Mouse (Mus musculus) testis, adult 2 months (tissue): Measurements from ENCODE around the gene Sell. TPM values are rescaled to one million over a fixed set of nuclear protein-coding genes. Genes with fewer than 3 reads are reported as not detected.

Experiments
- H3K27ac ChIP-seq: fragments of 200-500 bp; 2 replicates; pipeline ENCODE4 v1.5.1; 2012; ENCODE audit warnings: low read depth, low read length; ENCODE audit not compliant: control insufficient read depth, insufficient read depth
- H3K27me3 ChIP-seq: fragments of 200-500 bp; 2 replicates; pipeline ENCODE4 v1.6.1; 2012; ENCODE audit warnings: mild to moderate bottlenecking, low read length, moderate library complexity; ENCODE audit not compliant: control insufficient read depth, insufficient read depth
- H3K36me3 ChIP-seq: fragments of 200-500 bp; 2 replicates; pipeline ENCODE4 v1.6.1; 2012; ENCODE audit warnings: mild to moderate bottlenecking, low read length; ENCODE audit not compliant: control insufficient read depth, insufficient read depth
- H3K4me1 ChIP-seq: fragments of 200-500 bp; 2 replicates; pipeline ENCODE4 v1.6.1; 2012; ENCODE audit warnings: low read length; ENCODE audit not compliant: control insufficient read depth, insufficient read depth
- H3K4me3 ChIP-seq: fragments of 200-500 bp; 2 replicates; pipeline ENCODE4 v1.5.1; 2012; ENCODE audit warnings: low read depth, mild to moderate bottlenecking, low read length, moderate library complexity, mixed read lengths; ENCODE audit not compliant: control insufficient read depth
- CTCF ChIP-seq: fragments of 200-500 bp; IDR thresholded peaks from 2 replicates; pipeline ENCODE4 v1.5.1; 2012; ENCODE audit warnings: low read depth, mild to moderate bottlenecking, inconsistent platforms, low read length, moderate library complexity; ENCODE audit not compliant: control insufficient read depth, insufficient read depth, insufficient replicate concordance
- POLR2A ChIP-seq: fragments of 200-500 bp; IDR thresholded peaks from 2 replicates; pipeline ENCODE4 v1.6.1; 2012; ENCODE audit warnings: low read depth, mild to moderate bottlenecking, inconsistent platforms, low read length, moderate library complexity; ENCODE audit not compliant: control insufficient read depth
- polyA plus RNA-seq: library from polyadenylated mRNA; depleted of rRNA; stranded (reverse); fragments of >200 nt; gene quantifications from 2 replicates; pipeline ENCODE4 v1.2.3, GENCODE M21; 2012

Sell gene
- polyA plus RNA-seq, 1 experiment: 2.2 TPM

- no peaks in the 10 kb centered on the region for H3K27me3 ChIP-seq
Observed at GRCm38 (mm10) chr1:164040385-164041135, 21.2 kb upstream of the Sell start.

GRCm38 (mm10) chr1:164043549-164043948 is 18.2 kb upstream of the Sell start:
- Histone ChIP-seq H3K4me3 (no peak overlapping the region), H3K4me1 (no peaks in the 10 kb centered on the region), H3K36me3 (no peaks in the 10 kb centered on the region), H3K27me3 (no peaks in the 10 kb centered on the region), H3K27ac (no peak overlapping the region)
- TF ChIP-seq CTCF (no peak), POLR2A (no peak)

More at GRCm38 (mm10) chr1:164040385-164041135, 21.2 kb upstream of the Sell start:
- no peak for TF ChIP-seq POLR2A
- TF ChIP-seq CTCF: no peak
- Histone ChIP-seq H3K4me1 (no peaks in the 10 kb centered on the region), H3K27ac (no peak overlapping the region), H3K36me3 (no peaks in the 10 kb centered on the region), H3K4me3 (no peak overlapping the region)

GRCm38 (mm10) chr1:164047934-164048333 is 13.8 kb upstream of the Sell start, which contains the start of gene Sele:
Sele (plus strand) TSS chr1:164048234.
- Histone ChIP-seq H3K4me1 (no peaks in the 10 kb centered on the region), H3K27me3 (no peaks in the 10 kb centered on the region), H3K36me3 (no peaks in the 10 kb centered on the region), H3K4me3 (no peak within 1 kb of the TSS), H3K27ac (no peak within 1 kb of the TSS)
- TF ChIP-seq POLR2A (no peak), CTCF (no peak)

GRCm38 (mm10) chr1:164053561-164053960 is 8.2 kb upstream of the Sell start:
- TF ChIP-seq POLR2A (0 out of 2 replicates have a peak, but pooled peaks have one; percentile 27), CTCF (no peak)
- Histone ChIP-seq H3K36me3 (no peaks in the 10 kb centered on the region), H3K4me3 (peak overlapping the region; percentile 35), H3K27ac (no peak overlapping the region), H3K4me1 (no peaks in the 10 kb centered on the region), H3K27me3 (no peaks in the 10 kb centered on the region)

- Histone ChIP-seq H3K36me3 (no peaks in the 10 kb centered on the region), H3K27me3 (no peaks in the 10 kb centered on the region), H3K4me1 (no peaks in the 10 kb centered on the region)
Observed at GRCm38 (mm10) chr1:164054800-164055199, 7.0 kb upstream of the Sell start.

GRCm38 (mm10) chr1:164060071-164060470 is 1.7 kb upstream of the Sell start:
- Histone ChIP-seq H3K4me3 (no peak overlapping the region), H3K36me3 (no peaks in the 10 kb centered on the region), H3K27ac (no peak overlapping the region), H3K27me3 (no peaks in the 10 kb centered on the region), H3K4me1 (no peaks in the 10 kb centered on the region)
- TF ChIP-seq POLR2A (no peak), CTCF (no peak)

More at GRCm38 (mm10) chr1:164054800-164055199, 7.0 kb upstream of the Sell start:
- Histone ChIP-seq H3K4me3 (no peak overlapping the region), H3K27ac (no peak overlapping the region)
- TF ChIP-seq CTCF (no peak), POLR2A (no peak)

GRCm38 (mm10) chr1:164061278-164061677 is 504 bp upstream of the Sell start:
- H3K4me3 ChIP-seq: no peak overlapping the region
- TF ChIP-seq CTCF: no peak
- no peak for TF ChIP-seq POLR2A
- no peaks in the 10 kb centered on the region for H3K27me3 ChIP-seq
- H3K4me1 ChIP-seq: no peaks in the 10 kb centered on the region
- no peaks in the 10 kb centered on the region for H3K36me3 ChIP-seq
- H3K27ac ChIP-seq: no peak overlapping the region

- no peak overlapping the region for H3K4me3 ChIP-seq
- TF ChIP-seq CTCF: no peak
- TF ChIP-seq POLR2A: no peak
- no peak overlapping the region for H3K27ac ChIP-seq
- no peaks in the 10 kb centered on the region for H3K27me3 ChIP-seq
- H3K4me1 ChIP-seq: no peaks in the 10 kb centered on the region
- H3K36me3 ChIP-seq: no peaks in the 10 kb centered on the region
Observed at GRCm38 (mm10) chr1:164062856-164063255, 1.1 kb downstream of the Sell start.
